Mouse (Mus musculus) frontal cortex, postnatal 36 days (tissue): ENCODE measurements around the gene Pip4k2b.
"Not testable (repeated sequence)": the region's sequence is repeated elsewhere in the genome, so short reads cannot be mapped to it uniquely, and the experiment has no call there.

Experiments used
- DNase-seq, 2 experiments: peaks; one replicate each; pipeline ENCODE4 v3.0.0; 2022; ENCODE audit warnings: low spot score in 2 of 2

Pip4k2b gene

DNA sequence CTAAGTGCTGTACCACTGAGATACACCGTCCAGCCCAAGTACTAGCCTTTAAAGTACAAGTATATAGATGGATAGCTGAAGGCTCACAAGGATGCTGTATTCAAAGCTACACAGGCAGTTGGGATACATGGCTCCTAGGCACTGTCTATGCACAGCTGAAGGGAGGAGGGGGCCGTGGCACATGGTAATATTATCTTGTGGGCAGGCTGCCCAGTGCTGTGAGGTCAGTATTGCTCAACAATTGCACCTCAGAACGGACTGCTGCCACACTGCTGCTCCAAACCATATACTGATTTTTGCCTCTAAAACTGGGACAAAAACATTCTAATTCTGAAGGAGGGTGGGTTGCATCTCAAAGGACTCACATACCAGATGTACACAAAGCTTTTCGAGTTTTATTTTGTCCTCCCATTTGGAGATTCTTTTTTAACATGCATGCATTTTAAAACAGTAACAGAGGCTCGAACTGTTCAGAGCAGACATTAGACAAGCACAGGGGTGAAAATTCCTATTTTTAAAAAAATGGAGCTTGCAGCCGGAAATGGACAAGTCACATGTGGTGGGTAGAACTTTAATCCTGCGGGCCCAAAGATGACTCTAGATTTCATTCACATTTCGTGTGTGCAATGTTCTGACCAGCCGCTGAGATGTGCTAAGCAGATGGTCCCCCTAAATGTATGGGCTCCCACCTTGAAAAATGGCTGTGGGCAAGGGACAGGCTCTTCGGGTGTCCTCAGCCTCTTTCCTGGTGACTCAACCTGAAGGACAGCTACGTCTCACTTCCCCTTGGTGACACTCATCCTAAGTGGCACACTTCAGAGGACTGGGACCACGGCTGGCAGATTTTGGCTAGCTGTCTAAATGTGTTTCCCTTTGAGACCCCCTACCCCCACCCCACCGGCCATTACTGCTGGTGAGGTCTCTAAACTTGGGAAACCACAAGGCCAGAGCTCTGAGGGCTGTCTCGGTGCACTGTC, 29.4 kb downstream of the Pip4k2b start:
- DNase-seq: peak in 1 of 2 experiments; percentile 55

DNA sequence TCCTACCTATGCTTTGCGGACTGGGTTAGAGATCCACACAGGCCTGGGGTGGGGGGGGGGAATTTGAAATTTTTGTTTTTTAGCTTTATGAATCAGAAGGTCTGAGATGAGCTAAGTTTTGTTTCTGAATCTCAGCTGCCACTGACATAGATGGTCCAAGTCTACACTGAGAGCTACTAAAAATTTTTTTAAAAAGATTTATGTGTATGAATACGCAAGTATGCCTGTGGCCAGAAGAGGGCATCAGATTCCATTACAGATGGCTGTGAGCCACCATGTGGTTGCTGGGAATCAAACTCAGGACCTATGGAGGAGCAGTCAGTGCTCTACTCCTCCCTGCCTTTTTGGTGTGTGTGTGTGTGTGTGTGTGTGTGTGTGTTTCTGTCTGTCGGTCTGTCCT, 30.1 kb downstream of the Pip4k2b start:
- no peak for DNase-seq

DNA sequence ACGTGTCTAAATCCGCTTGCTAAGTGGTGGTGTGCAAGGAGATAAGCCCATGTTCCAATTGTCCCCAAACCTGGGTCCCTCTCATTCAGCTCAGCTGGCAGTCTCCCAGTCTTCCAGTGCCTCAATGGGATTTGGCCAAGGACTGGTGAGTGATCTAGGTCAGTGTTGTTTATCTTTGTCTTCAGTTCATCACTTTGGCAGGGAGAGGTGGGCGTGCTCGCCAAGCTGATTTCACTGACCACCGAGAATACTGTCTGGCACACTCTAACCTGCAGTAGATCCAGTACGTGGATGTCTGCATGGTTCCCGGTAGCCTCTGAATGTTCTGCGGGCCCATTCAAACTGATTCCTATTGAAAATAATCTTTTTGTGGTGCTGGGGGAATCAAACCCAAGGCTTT, 30.6 kb downstream of the Pip4k2b start:
- DNase-seq: no peak

DNA sequence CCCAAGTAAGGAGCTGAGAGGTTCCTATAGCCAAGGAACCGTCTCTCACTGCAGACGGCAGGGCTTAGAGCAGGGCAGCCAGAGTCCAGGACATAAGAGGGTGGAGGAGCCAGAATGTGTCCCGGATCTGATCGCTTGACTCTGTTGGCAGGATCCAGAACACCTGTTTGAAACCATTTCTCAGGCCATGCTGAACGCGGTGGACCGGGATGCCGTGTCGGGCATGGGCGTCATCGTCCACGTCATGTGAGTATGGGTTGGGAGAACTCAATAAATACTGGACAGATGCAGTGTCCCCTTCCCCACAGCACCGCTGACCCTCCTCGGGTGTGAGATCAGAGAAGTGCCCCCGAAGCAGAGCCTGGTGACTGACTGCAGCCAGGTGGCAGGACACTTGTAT, 32.2 kb downstream of the Pip4k2b start:
- DNase-seq: no peak

DNA sequence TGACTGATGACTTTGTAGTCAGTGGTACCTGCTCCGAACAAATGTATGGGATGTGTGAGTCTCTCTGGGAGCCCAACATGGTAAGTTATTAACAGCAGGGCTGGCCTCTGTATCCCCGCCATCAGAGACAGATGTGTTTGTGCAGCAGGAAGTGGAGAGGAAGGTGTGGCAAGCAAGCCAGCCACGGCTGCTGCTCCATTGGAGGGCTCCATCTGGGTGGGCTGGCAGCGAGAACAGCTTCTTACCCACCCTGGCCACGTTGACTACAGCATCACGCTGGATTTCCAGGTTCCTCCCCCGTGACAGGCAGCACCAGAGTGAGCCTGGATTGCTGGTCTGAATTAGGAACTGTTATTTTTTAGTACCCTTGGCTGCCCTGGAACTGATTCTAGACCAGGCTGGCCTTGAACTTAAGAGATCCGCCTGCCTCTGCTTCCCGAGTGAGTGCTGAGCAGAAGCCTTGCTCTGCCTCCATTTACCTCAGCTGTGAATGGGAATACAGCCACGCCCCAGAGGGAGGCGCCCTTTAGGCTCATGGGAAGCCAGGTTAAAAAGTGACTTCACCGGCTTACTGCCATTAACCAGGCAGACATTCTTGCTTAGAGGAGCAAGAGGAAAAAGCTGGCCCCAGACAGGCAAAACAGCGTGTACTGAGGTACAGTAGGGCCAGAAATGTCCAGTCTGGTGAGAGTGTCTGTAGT, 33.2 kb downstream of the Pip4k2b start:
- no peak for DNase-seq

DNA sequence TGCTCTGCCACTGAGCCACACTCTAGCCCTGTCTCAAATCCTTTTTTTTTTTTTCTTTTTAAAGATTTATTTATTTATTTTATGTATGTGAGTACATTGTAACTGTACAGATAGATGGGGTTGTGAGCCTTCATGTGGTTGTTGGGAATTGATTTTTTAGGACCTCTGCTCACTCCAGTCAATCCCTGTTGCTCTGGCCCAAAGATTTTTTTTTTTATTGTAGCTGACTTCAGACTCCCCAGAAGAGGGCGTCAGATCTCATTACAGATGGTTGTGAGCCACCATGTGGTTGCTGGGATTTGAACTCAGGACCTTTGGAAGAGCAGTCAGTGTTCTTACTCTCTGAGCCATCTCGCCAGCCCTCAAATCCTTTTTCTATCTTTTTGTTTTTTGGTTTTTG, 34.4 kb downstream of the Pip4k2b start:
- DNase-seq: not testable (repeated sequence)

DNA sequence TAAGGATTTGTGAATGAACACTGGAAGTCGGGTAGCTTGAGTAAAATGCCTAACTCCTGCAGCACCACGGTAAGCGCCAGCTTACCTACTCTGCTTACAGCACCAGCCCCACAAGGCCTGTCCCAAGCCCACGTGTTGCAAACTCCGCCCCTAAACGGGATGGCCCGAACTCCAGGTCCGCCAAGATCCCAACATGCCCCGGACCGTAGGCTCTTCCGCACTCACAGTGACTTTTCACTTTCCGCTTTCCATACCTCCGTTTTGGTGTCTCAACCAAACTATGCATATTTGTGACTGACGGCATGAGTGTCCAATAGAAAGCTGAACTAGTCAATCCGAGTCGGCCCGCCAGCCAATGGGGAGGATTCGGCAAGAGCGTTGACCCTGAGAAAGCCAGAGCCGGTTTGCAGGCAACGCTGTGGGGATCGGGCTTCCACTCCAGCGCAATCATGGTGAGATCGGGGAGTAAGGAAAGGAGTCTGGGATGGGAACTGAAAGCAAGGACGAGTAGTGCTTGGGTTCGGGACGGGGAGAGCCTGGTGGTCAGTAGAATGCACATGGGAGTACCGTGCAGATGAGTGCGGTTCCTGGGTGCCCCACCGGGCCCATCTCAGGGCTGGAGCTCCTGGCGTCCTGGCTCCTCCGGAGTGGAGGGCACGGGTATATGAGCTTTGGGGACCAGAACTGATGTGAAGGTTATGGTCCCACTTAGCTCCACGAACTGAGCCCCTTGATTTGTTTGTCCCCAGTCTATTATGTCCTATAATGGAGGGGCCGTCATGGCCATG, 41.3 kb downstream of the Pip4k2b start, which contains the start of gene Psmb3:
Gene Psmb3 (plus strand): TSS at position 361 of the 788 bp plus-strand sequence.
- peak; percentile 100 for DNase-seq

DNA sequence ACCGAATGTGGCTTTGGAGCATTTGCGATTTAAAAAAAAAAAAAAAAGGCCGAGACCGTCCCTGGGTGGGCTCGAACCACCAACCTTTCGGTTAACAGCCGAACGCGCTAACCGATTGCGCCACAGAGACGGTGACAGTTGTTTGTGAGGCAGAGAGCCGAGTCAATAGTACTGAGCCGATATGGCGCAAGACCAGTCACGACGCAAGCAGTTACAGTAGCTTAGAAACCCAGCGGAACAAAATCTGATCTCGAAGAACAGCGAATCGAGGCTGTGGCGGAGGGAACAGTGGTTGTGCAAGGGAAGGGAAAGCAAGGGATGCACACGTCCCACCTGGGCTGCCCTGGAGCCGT, 42.1 kb downstream of the Pip4k2b start:
- peak; percentile 93 to 94 for DNase-seq

DNA sequence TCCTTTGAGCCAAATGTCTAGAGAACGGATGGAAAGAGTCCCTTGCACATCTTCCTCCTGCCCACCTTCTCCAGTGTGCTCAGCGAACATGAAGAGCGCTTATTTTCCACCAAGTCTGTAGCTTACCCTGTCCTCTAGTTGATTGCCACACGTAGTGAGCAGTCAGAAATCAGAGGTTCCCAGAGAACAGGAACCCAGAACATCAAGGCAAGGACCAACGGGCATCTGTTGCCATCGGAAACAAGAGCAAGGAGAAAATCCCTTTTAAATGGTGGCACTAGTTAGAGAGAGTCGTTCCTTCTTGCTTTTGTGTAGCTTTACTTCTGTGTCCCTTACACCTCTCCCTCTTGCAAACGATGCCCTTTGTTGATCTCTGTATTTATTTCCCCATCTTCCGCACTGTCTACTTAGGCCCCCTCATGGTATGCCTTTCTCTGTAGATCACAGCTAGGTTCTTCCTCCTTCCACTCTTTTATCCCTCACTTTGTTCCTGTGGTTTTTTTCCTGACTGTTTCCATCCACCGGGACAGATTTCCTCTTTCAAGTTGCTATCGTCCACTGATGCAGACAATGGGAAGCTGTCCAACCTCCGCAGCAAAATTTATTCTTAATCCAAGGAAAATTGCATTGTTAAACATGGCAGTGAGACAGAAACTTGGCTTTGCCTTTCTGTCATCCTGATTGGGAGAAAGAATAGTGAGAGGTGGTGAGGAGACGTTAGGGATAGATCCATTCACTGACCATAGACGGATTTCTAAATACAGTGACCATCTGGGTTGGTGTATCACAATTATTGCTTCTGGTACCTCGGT, 42.7 kb downstream of the Pip4k2b start:
- no peak for DNase-seq

DNA sequence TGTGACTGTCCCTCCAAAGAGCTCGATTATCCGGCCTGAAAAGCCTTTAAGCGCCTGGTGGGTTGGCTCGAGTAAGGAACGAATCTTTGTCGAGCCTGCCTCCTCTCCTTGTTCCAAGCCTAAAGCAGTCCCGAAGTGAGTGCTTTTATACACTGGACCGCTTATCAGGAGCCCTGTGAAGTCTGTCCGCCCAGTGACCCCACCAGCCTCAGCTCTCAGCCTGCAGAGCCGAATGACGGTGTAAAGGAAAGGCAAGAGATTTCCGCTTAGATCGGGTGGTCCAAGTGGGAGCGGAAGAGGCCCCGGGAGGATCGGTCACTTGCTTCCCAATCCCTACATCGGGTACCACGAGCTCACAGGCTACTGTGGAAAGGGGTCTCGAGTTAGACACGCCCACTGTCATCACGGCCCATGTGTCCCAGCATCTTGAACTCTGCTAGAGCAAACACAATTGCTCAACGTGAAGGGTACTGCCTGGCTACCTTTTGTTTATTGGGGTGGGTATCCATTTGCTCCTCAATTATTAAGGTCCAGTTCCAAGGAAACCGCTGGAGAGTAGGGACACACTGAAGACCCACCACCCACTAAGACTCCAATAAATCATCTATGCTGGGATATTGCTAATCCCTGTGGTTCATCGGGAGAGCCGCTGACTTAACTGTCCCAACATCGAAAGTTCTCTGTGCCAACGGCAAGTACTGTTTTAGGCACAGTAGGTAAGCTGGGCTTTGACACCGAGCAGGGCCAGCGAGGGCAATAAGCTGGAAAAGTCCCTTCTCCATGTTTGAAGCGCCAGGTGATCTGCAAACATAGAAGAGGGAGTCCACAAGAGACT, 43.5 kb downstream of the Pip4k2b start:
- no peak for DNase-seq

DNA sequence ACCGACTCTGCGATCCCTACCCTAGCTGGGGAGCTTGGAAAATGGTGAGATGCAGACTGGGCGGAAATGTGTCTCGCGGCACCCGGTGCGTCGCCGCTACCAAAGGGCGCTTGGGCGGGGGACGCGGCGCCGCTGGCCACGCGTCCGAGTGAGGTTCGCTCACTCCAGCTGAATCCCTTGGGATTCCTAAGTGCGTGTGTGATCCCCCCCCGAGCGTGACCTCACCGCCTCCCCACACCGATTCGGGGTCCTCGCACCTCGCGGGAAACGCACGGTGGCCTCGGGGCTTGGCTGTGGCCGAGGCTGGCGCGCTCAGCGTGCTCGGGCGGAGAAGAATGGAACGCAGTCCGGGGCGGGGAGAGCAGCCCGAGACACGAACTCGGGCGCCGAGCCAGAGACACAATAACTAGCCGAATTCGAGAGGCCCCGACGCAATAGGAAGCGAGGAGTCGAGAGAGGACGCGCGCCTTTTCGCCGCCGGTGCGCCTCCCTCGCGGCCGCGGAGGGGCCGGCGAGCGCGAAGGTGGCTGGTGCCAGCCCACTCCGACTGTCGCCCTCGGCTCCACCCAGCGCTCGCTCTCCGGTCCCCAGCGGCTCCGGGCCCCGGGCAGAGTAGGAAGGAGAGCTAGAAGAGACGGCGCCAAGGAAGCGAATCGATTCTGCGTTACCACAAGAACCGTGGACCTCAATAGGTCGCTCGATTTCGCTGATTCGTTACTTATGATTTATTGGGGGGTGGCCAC, 44.3 kb downstream of the Pip4k2b start, which contains the start of gene Pcgf2:
Gene Pcgf2 (minus strand): TSS at position 495 of the 743 bp plus-strand sequence.
- peak in 1 of 2 experiments; percentile 71 for DNase-seq

DNA sequence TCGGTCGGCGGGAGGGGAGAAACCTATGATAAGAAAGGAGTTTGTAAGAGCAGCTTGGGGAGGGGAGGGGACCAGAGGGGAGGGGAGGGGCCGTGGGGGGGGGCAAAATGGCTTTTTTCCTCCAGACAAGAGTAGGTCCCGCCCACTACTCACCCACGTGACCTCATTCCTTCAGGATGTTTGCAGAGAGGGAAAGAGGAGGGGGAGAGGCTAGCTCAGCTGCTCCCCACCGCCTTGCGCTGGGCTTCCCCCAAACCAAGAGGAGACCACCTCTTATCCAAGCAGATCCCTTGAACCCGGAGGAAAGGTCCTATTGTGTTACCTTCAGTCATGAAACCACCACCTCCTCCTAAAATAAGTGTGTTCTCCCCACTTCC, 44.9 kb downstream of the Pip4k2b start:
- peak; percentile 79 to 84 for DNase-seq

DNA sequence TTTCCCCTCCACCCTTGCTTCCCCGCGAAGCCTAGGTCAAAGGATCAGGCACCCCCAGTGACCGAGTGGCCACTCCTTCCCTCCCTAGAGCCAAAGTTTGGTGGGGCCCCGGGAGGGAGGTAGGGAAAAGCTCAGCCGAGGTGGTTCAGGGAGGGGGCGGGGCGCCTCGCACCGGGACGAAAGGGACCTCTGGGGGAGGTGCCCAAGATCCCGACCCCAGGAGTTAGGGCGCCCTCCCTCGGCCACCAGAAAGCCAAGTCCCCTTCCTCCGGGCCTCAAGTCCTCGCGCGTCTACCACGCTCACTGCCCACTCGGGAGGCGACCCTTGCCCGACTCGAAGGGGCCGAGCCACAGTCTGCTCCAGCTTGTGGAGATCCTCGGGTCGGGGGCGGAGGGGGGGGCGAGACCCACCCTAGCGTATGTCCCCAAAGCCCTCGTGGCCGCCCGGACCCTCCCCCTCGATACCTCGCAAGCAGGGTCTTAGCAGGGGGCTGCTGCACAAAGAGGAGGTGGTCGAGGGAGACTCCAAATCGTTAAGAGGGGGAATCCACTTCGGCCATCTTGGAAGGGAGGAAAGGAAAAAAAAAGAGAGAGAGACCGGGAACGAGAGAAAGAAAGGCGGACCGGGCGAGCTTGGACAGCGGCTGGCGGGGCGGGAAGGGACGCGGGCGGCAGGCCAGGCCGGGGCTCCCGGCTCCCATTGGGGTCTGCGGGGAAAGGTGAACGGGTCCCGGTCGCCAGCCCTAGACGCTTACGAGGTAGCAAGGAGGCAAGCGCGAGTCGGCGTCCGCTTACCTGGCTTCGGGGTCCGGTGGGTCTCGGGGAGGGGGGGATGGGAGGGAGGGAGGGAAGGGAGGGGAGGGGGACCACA, 45.5 kb downstream of the Pip4k2b start:
- no peak for DNase-seq

DNA sequence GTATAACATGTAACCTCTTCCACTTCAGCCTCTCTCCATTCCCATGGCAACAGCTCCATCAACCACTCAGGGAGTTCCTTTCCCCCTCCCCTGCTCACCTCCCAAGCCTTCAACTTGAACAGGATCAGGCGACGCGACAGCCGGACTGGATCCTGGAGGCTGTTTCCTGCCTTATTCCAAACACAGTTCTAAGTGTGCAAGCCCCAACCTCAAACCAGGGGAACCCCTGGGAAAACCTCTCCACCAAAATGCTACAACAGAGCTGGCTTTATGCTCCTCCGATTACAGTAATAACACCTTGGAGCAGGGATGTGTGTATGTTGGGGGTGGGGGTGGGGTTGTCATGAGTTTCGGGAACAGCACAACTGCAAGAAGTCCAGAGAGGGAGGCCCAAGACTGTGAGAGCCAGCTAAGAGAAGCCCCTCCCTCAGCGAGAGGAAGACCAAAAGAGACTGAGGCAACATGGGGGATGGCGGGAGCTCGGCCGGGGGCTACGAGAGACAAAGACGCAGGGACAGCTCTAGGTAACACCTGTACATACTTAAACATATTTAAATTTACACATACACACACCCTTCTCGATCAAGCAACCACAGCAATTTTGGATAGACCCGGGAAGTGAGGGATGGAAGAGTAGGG, 46.5 kb downstream of the Pip4k2b start:
- no peak for DNase-seq

DNA sequence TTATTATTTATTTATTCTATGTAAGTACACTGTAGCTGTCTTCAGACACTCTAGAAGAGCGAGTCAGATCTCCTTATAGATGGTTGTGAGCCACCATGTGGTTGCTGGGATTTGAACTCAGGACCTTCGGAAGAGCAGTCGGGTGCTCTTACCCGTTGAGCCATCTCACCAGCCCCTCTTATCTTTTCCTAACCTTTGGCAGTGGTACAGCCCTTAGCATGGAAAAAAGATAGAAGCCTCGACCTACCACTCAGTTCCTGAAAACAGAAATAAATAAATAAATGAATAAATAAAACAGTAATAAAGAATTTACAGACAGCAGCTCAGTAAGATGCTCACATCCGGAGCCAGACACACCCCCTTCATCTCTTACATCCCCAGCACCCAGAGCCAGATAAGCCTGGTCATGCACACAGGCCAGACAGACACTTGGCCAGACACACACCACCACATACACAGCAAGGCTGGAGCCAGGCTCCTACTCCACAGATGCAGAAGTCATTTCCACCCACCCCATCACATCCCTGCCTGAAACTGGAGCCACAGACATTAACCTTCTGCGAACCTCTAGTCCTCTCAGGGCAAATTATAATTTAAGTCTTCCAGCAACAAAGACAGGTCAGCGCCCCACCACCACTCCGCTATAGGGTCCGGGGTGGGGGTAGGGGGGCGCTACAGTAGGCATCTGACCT, 47.2 kb downstream of the Pip4k2b start:
- DNase-seq: no peak

DNA sequence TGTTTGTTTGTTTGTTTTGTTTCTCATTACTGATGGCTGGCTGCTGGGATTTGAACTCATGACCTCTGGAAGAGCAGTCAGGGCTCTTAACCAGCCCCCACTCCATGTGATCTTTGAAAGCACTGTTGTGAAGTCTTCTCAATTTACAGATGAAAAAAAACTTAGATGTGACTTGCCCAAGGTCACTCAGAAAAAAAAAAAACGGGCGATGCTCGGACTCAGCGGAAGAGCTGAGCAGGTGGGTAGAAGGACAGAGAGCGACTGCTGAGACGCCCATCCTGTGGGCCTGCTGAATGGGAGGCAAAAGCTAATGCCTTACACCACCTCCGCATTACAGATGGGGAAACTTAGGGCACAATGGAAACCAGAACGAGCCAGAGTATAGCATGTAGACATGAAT, 47.8 kb downstream of the Pip4k2b start:
- DNase-seq: no peak

DNA sequence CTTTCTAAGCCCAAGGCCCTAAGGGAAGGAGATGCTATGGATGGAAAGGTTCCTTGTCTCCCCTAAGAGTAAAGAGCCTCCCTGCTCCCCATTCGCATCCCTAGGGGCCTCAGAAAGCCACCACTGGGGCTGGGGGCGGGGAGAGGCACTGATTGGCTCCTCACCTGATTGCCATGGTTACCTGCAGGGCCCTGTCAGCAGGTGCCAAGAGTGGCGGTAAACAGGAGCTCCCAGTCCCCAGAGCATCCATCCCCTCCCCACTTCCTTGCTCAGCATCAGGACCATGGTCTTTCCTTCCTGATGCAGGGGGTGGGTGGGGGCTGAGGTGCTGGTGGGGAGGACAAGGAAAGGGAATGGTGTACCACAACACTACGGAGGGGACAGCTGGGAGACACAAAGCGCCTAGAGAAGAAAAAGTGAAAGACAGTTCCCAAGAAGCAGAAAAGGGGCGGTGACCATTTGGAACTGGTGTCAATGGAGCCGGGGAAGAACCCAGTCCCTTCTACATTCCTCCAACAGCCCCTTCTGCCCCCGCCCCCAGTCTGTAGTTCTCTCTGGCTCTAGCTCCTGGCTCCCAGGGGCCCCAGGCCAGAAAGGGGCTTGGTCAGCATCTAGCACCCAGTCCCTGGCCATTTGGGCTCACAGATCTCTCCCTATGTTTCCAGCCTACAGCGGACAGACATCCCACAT, 48.6 kb downstream of the Pip4k2b start:
- no peak for DNase-seq
